Mouse (Mus musculus): ENCODE results near the gene Prcd. TPM values are rescaled to one million over a fixed set of nuclear protein-coding genes. Genes with fewer than 3 reads are reported as not detected.

Gene Prcd
- total and polyA plus RNA-seq, 3 experiments, result not detected

- peaks cover 64% of the 10 kb centered on the region for H3K27me3 ChIP-seq (replicated peaks)
- no peaks in the 10 kb centered on the region for H3K36me3 ChIP-seq (replicated peaks in 1 of 2; ENCODE audit: control insufficient read depth in 1 of 2, insufficient read depth in 1 of 2, low read length in 1 of 2)
- in situ Hi-C loops (cut with MboI; ENCODE audit: low pct_ligation_motif_present, low pct_unique_long_range_greater_than_20kb, low sequenced_read_pairs), result loop anchor here (25.0 kb wide), 1 partner anchor 536 kb away; the partner anchor contains the start of gene Sept9
- H3K4me2 ChIP-seq (ENCODE audit: insufficient read depth, low read depth, poor library complexity, severe bottlenecking), result no peak overlapping the region
- dilution Hi-C loops (cut with MboI; ENCODE audit: extremely low pct_ligation_motif_present, extremely low pct_unique_long_range_greater_than_20kb, low sequenced_read_pairs), result no loop called here
- no peak overlapping the region for H3K9ac ChIP-seq (ENCODE audit: insufficient read depth, low read depth)
- no peaks in the 10 kb centered on the region for H3K79me2 ChIP-seq (replicated peaks; ENCODE audit: control insufficient read depth, extremely low read depth, insufficient read depth, poor library complexity, severe bottlenecking)
- TF ChIP-seq POLR2AphosphoS2 (IDR thresholded peaks at IDR 0.05; ENCODE audit: low read depth, low read length) (no peak), MXI1 (IDR thresholded peaks at IDR 0.05; ENCODE audit: low read depth, low read length) (no peak), MEF2A (IDR thresholded peaks at IDR 0.05; ENCODE audit: borderline replicate concordance, low read depth, low read length) (no peak), RAD21 (IDR thresholded peaks at IDR 0.05; ENCODE audit: low read depth, low read length) (no peak)
- DNase-seq (ENCODE audit: extremely low read depth), result no peak
- no peak overlapping the region for H3K27ac ChIP-seq (ENCODE audit: insufficient read depth, low read depth)
- H3K4me1 ChIP-seq (ENCODE audit: control insufficient read depth in 1 of 2, insufficient read depth in 2 of 2), result peaks cover 6 to 17% of the 10 kb centered on the region in 2 experiments; a peak in 3 of 4 replicates
- no peaks in the 10 kb centered on the region for H3K9me3 ChIP-seq (replicated peaks; ENCODE audit: low read length)
- H3K4me3 ChIP-seq (replicated peaks in 1 of 3; ENCODE audit: low read depth in 2 of 3, low read length in 2 of 3, poor library complexity in 1 of 3), result no peak overlapping the region
These were observed 2.0 kb upstream of the Prcd start for GRCm38 (mm10) chr11:116651339-116651738.

GRCm38 (mm10) chr11:116652330-116653098, 820 bp upstream of the Prcd start:
- H3K4me2 ChIP-seq (ENCODE audit: insufficient read depth, low read depth, poor library complexity, severe bottlenecking), result no peak overlapping the region
- H3K27me3 ChIP-seq (replicated peaks), result peaks cover 60% of the 10 kb centered on the region
- H3K4me1 ChIP-seq (ENCODE audit: control insufficient read depth in 1 of 2, insufficient read depth in 2 of 2), result peaks cover 6 to 22% of the 10 kb centered on the region in 2 experiments; a peak in 3 of 4 replicates
- no peaks in the 10 kb centered on the region for H3K79me2 ChIP-seq (replicated peaks; ENCODE audit: control insufficient read depth, extremely low read depth, insufficient read depth, poor library complexity, severe bottlenecking)
- no peaks in the 10 kb centered on the region for H3K9me3 ChIP-seq (replicated peaks; ENCODE audit: low read length)
- no peak overlapping the region for H3K9ac ChIP-seq (ENCODE audit: insufficient read depth, low read depth)
- in situ Hi-C loops (cut with MboI; ENCODE audit: low pct_ligation_motif_present, low pct_unique_long_range_greater_than_20kb, low sequenced_read_pairs), result loop anchor here (25.0 kb wide), 1 partner anchor 535 kb away; the partner anchor contains the start of gene Sept9
- no peak overlapping the region for H3K27ac ChIP-seq (ENCODE audit: insufficient read depth, low read depth)
- DNase-seq (ENCODE audit: extremely low read depth), result no peak
- no peak for TF ChIP-seq MAZ (IDR thresholded peaks at IDR 0.05; ENCODE audit: low read depth, low read length)
- TF ChIP-seq MYC (IDR thresholded peaks at IDR 0.05; ENCODE audit: low read depth, low read length), result no peak
- no peak for TF ChIP-seq MEF2A (IDR thresholded peaks at IDR 0.05; ENCODE audit: borderline replicate concordance, low read depth, low read length)
- TF ChIP-seq ETS1 (conservative IDR thresholded peaks at IDR 0.05; ENCODE audit: low read depth, low read length), result no peak
- TF ChIP-seq KAT2A (IDR thresholded peaks at IDR 0.05; ENCODE audit: insufficient replicate concordance, low read length), result no peak
- no peak for TF ChIP-seq ZMIZ1 (IDR thresholded peaks at IDR 0.05; ENCODE audit: low read depth, low read length)
- TF ChIP-seq RAD21 (IDR thresholded peaks at IDR 0.05; ENCODE audit: low read depth, low read length), result no peak
- TF ChIP-seq ZKSCAN1 (IDR thresholded peaks at IDR 0.05; ENCODE audit: borderline replicate concordance, low read depth, low read length), result no peak
- TF ChIP-seq ZC3H11A (IDR thresholded peaks at IDR 0.05; ENCODE audit: low read depth, low read length), result no peak
- TF ChIP-seq ZNF384 (IDR thresholded peaks at IDR 0.05; ENCODE audit: low read depth, low read length), result no peak
- TF ChIP-seq SMC3 (IDR thresholded peaks at IDR 0.05; ENCODE audit: low read depth, low read length), result no peak
- no peaks in the 10 kb centered on the region for H3K36me3 ChIP-seq (replicated peaks in 1 of 2; ENCODE audit: control insufficient read depth in 1 of 2, insufficient read depth in 1 of 2, low read length in 1 of 2)
- no peak overlapping the region for H3K4me3 ChIP-seq (replicated peaks in 1 of 3; ENCODE audit: low read depth in 2 of 3, low read length in 2 of 3, poor library complexity in 1 of 3)
- dilution Hi-C loops (cut with MboI; ENCODE audit: extremely low pct_ligation_motif_present, extremely low pct_unique_long_range_greater_than_20kb, low sequenced_read_pairs), result no loop called here
